Comparison of ENCODE assay signal across 30 mouse cellular contexts in the genomic region with DNA sequence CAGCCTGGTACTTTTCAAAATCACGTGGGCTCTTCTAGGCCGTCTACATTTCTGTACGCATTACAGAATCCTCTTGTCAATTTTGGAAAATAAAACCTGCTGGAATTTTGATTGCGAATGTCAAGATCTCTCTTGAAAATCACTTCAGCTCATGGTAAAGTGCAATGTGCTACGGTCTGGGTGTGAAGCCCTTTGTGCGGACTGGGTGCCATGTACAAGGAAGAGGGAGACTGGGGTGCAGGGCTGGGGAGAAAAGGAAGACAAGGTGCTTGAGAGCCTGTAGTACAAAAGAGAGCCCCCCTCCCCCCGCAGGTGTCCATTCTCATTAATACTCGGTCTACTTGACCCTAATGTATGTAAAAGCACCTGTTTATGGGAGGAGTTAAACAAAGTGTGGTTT.
"Had no signal": no experiment of that assay in that cellular context is flagged by ENCODE, and none has a peak within 500 bp of the region (broad histone marks: within the 10 kb centered on the region; RNA-seq: fewer than 3 reads in every experiment).

No protein-coding gene starts in this region.

- H3K4me1 ChIP-seq: liver, embryonic 12.5 days; liver, embryonic 13.5 days; liver, embryonic 15.5 days; megakaryocyte, embryonic 14.5 days had no signal

- H3K4me2 ChIP-seq: limb, embryonic 12.5 days; limb, embryonic 13.5 days; limb, embryonic 15.5 days; liver, embryonic 11.5 days; liver, embryonic 12.5 days; liver, embryonic 13.5 days; liver, embryonic 15.5 days; lung, embryonic 14.5 days; lung, embryonic 15.5 days; midbrain, embryonic 11.5 days; midbrain, embryonic 12.5 days; midbrain, embryonic 13.5 days; midbrain, embryonic 15.5 days; neural tube, embryonic 12.5 days had no signal

- ATAC-seq: liver, embryonic 12.5 days; liver, postnatal 0 days; midbrain, embryonic 13.5 days; midbrain, embryonic 15.5 days; midbrain, embryonic 16.5 days had no signal

- H3K9ac ChIP-seq: limb, embryonic 12.5 days; limb, embryonic 13.5 days; limb, embryonic 15.5 days; liver, embryonic 12.5 days; liver, embryonic 13.5 days; liver, embryonic 14.5 days; liver, embryonic 15.5 days; liver, postnatal 0 days; lung, embryonic 14.5 days; lung, embryonic 15.5 days; midbrain, embryonic 12.5 days; midbrain, embryonic 13.5 days; midbrain, embryonic 15.5 days; neural tube, embryonic 12.5 days had no signal

- H3K9me3 ChIP-seq: limb, embryonic 10.5 days; limb, embryonic 13.5 days; limb, embryonic 15.5 days; liver, embryonic 12.5 days; liver, embryonic 13.5 days; liver, embryonic 15.5 days; lung, embryonic 15.5 days; midbrain, embryonic 10.5 days; midbrain, embryonic 12.5 days; midbrain, embryonic 13.5 days; midbrain, embryonic 15.5 days; neural tube, embryonic 12.5 days had no signal

- DNase-seq: left cerebral cortex, postnatal 4 days; liver; liver, embryonic 13.5 days; liver, postnatal 0 days; lung, embryonic 14.5 days; lung, postnatal 10 days; lung, postnatal 14 days; lung, postnatal 36 days; lung, postnatal 4 days; midbrain, embryonic 14.5 days had no signal

- H3K27ac ChIP-seq: left cerebral cortex, adult 2 months; limb, embryonic 10.5 days; limb, embryonic 12.5 days; limb, embryonic 13.5 days; limb, embryonic 15.5 days; liver, embryonic 12.5 days; liver, embryonic 13.5 days; liver, embryonic 14.5 days; liver, embryonic 15.5 days; lung, embryonic 15.5 days; macrophage; midbrain, embryonic 10.5 days; midbrain, embryonic 12.5 days; midbrain, embryonic 13.5 days; midbrain, embryonic 15.5 days; neural tube, embryonic 12.5 days had no signal

- H3K36me3 ChIP-seq: limb, embryonic 10.5 days; limb, embryonic 12.5 days; limb, embryonic 13.5 days; limb, embryonic 15.5 days; liver, embryonic 12.5 days; liver, embryonic 13.5 days; liver, embryonic 15.5 days; lung, embryonic 15.5 days; midbrain, embryonic 10.5 days; midbrain, embryonic 12.5 days; midbrain, embryonic 13.5 days; midbrain, embryonic 15.5 days; neural tube, embryonic 12.5 days had no signal

- H3K27me3 ChIP-seq: liver, embryonic 13.5 days; liver, embryonic 15.5 days; lung, embryonic 15.5 days; megakaryocyte, embryonic 14.5 days; midbrain, embryonic 15.5 days; neural tube, embryonic 12.5 days had no signal

- H3K4me3 ChIP-seq: left cerebral cortex, adult 2 months; limb, embryonic 10.5 days; limb, embryonic 12.5 days; limb, embryonic 13.5 days; limb, embryonic 15.5 days; liver, embryonic 12.5 days; liver, embryonic 13.5 days; liver, embryonic 15.5 days; lung, embryonic 15.5 days; megakaryocyte, embryonic 14.5 days; midbrain, embryonic 10.5 days; midbrain, embryonic 12.5 days; midbrain, embryonic 13.5 days; midbrain, embryonic 15.5 days; myocyte; neural tube, embryonic 12.5 days had no signal
